Mouse (Mus musculus) heart, adult 2 months (tissue): ENCODE results near the gene Cpne9. TPM values are rescaled to one million over a fixed set of nuclear protein-coding genes. Genes with fewer than 3 reads are reported as not detected.

Source experiments
- DNase-seq, 2 experiments: peaks; one replicate each; pipeline ENCODE4 v3.0.0; 2021
- H3K27ac ChIP-seq: fragments of 200-600 bp; 2 replicates; pipeline ENCODE4 v1.8.1; 2022
- H3K27me3 ChIP-seq: fragments of 200-500 bp; 2 replicates; pipeline ENCODE4 v1.6.1; 2012; ENCODE audit warnings: mild to moderate bottlenecking, low read length, inconsistent platforms, mixed read lengths; ENCODE audit not compliant: control insufficient read depth, insufficient read depth
- H3K36me3 ChIP-seq: fragments of 200-500 bp; 2 replicates; pipeline ENCODE4 v1.6.1; 2012; ENCODE audit warnings: low read length, inconsistent platforms; ENCODE audit not compliant: control insufficient read depth, insufficient read depth
- H3K4me1 ChIP-seq: fragments of 200-500 bp; 2 replicates; pipeline ENCODE4 v1.6.1; 2011; ENCODE audit warnings: low read length; ENCODE audit not compliant: control insufficient read depth, insufficient read depth
- H3K4me3 ChIP-seq: fragments of 200-600 bp; 2 replicates; pipeline ENCODE4 v1.8.1; 2022
- H3K79me2 ChIP-seq: fragments of 200-500 bp; replicated peaks from 2 replicates; pipeline ENCODE4 v1.6.1; 2012; ENCODE audit warnings: mild to moderate bottlenecking, inconsistent platforms, low read length, moderate library complexity, mixed read lengths; ENCODE audit not compliant: control insufficient read depth, insufficient read depth
- H3K9ac ChIP-seq: fragments of 200-500 bp; 2 replicates; pipeline ENCODE4 v1.6.1; 2012; ENCODE audit warnings: low read depth, mild to moderate bottlenecking, control low read depth, inconsistent platforms, low read length, mixed read lengths
- CTCF ChIP-seq: fragments of 200-600 bp; IDR thresholded peaks from 2 replicates; pipeline ENCODE4 v1.8.1; 2022; ENCODE audit warnings: antibody characterized with exemption, mild to moderate bottlenecking, moderate library complexity
- EP300 ChIP-seq: fragments of 200-500 bp; IDR thresholded peaks from 2 replicates; pipeline ENCODE4 v1.6.1; 2011; ENCODE audit warnings: low read depth, low read length, control low read depth; ENCODE audit not compliant: insufficient read depth
- POLR2A ChIP-seq: fragments of 200-500 bp; IDR thresholded peaks from 2 replicates; pipeline ENCODE4 v1.6.1; 2011; ENCODE audit warnings: mild to moderate bottlenecking, low read depth, low read length, control low read depth; ENCODE audit not compliant: insufficient read depth
- WGBS: fragments of 180-500 bp; shearing (Covaris S2); methylation state at CpG from one replicate; pipeline ENCODE4 v1.1.7; 2018; 5-methylcytosine and 5-hydroxymethylcytosine counted together
- intact Hi-C: fragments of 180-260 bp; cut with DNase I; formaldehyde crosslinking; loops from one replicate; pipeline ENCODE4 v1.15.1; 2025
- polyA plus RNA-seq: library from polyadenylated mRNA; depleted of rRNA; stranded (reverse); fragments of >200 nt; gene quantifications from 2 replicates; pipeline ENCODE4 v1.2.3, GENCODE M21; 2012
- total RNA-seq, 2 experiments: library from RNA; stranded (reverse); gene quantifications; 2 replicates each; pipeline ENCODE4 v1.2.3; 2021

Gene Cpne9
- total and polyA plus RNA-seq, 3 experiments: 0.02 to 0.09 TPM; not detected in 1

DNA sequence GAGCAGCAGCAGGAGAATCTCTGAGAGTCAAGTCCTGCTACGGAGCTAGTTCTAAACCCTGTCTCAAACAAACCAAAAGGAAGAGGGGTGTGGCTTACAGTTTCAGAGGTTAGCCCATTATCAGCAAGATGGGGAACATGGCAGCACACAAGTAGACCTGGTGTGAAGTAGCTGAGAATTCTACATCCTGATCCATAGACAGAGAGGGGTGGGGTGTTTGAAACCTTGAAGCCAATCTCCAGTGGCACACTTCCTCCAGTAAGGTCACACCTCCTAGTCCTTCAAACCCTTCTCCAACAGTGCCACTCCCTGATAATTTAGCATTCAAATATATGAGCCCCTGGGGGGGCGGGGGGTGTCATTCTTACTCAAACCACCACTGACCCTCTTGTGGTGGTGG lies 13.9 kb downstream of the Cpne9 start:
- H3K79me2 ChIP-seq: no peaks in the 10 kb centered on the region
- WGBS: 83% methylated on average over 2 of the region's 2 CpGs
- intact Hi-C loops: no loop called here
- no peaks in the 10 kb centered on the region for H3K36me3 ChIP-seq
- H3K9ac ChIP-seq: no peak overlapping the region
- no peak for TF ChIP-seq CTCF
- TF ChIP-seq EP300: no peak
- TF ChIP-seq POLR2A: no peak
- DNase-seq: no peak
- no peaks in the 10 kb centered on the region for H3K27me3 ChIP-seq
- H3K27ac ChIP-seq: no peak overlapping the region
- no peaks in the 10 kb centered on the region for H3K4me1 ChIP-seq
- H3K4me3 ChIP-seq: no peak overlapping the region

DNA sequence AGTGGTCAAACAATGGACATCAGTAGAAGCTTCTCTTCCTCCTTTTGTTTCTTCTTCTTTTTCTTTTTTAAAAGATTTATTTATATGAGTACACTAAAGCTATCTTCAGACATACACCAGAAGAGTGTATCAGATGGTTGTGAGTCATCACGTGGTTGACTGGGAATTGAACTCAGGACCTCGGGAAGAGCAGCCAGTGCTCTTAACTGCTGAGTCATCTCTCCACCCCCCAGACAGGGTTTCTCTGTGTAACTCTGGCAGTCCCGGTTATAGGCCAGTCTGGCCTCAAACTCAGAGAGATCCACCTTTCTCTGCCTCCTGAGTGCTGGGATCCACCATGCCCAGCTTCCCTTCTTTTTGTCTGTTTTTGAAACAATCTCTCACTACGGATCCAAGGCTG lies 14.5 kb downstream of the Cpne9 start:
- H3K79me2 ChIP-seq: no peaks in the 10 kb centered on the region
- DNase-seq: no peak
- H3K27me3 ChIP-seq: no peaks in the 10 kb centered on the region
- no peaks in the 10 kb centered on the region for H3K4me1 ChIP-seq
- intact Hi-C loops: no loop called here
- WGBS: 47% methylated on average over 4 of the region's 4 CpGs
- no peak overlapping the region for H3K9ac ChIP-seq
- H3K27ac ChIP-seq: no peak overlapping the region
- no peaks in the 10 kb centered on the region for H3K36me3 ChIP-seq
- no peak overlapping the region for H3K4me3 ChIP-seq
- TF ChIP-seq POLR2A: no peak
- TF ChIP-seq CTCF: no peak
- TF ChIP-seq EP300: no peak

DNA sequence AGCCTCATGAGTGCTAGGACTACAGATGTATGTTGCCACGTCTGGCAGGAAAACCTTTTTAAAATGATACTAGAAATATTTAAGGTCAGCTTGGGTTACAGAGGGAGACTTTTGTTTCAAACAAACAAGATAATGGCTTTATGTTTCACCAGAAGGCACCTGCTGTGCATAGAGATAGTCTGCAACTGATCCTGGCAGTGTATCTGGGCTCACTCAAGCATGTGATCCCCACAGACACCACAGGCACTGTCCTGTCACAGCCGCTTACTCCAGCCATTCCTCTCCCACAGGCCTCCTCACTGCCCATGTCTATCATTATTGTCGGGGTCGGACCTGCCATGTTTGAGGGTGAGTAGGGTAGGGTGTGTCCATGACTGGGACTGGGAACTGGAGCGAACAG lies 19.2 kb downstream of the Cpne9 start:
- 76% methylated on average over 5 of the region's 5 CpGs for whole genome bisulfite sequencing
- H3K36me3 ChIP-seq: no peaks in the 10 kb centered on the region
- no peaks in the 10 kb centered on the region for H3K27me3 ChIP-seq
- H3K27ac ChIP-seq: no peak overlapping the region
- no peak overlapping the region for H3K9ac ChIP-seq
- no peak for DNase-seq
- no peak for TF ChIP-seq CTCF
- no peak for TF ChIP-seq EP300
- TF ChIP-seq POLR2A: no peak
- no peak overlapping the region for H3K4me3 ChIP-seq
- H3K79me2 ChIP-seq: no peaks in the 10 kb centered on the region
- no peaks in the 10 kb centered on the region for H3K4me1 ChIP-seq
- intact Hi-C loops: loop anchor here (2.0 kb wide), 1 partner anchor 129 kb away; no protein-coding TSS in a partner anchor

DNA sequence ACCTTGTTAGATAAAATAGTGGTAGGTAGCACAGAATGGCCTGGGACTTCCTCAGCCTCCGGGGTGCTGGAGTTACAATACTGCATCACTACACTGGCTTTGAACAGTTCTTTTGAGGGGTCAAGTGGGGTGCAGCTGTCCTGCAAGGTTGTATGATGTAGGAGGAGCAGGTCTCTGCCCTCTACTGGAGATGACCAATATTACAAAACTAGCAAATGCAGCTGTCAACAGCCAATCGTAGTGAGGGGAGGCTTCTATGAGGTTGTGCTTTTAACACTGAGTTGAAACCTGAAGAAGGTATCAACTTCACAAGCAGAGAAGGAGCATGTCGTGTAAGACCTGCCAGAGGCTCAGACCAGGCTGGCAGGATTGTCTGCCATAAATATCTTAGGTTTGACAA lies 20.2 kb downstream of the Cpne9 start:
- DNase-seq: no peak
- Histone ChIP-seq H3K27me3 (no peaks in the 10 kb centered on the region), H3K4me3 (no peak overlapping the region), H3K9ac (no peak overlapping the region), H3K36me3 (no peaks in the 10 kb centered on the region), H3K79me2 (no peaks in the 10 kb centered on the region), H3K4me1 (no peaks in the 10 kb centered on the region), H3K27ac (no peak overlapping the region)
- intact Hi-C loops: no loop called here
- 15% methylated on average over 3 of the region's 3 CpGs for WGBS
- TF ChIP-seq EP300 (no peak), CTCF (peak; percentile 83)

DNA sequence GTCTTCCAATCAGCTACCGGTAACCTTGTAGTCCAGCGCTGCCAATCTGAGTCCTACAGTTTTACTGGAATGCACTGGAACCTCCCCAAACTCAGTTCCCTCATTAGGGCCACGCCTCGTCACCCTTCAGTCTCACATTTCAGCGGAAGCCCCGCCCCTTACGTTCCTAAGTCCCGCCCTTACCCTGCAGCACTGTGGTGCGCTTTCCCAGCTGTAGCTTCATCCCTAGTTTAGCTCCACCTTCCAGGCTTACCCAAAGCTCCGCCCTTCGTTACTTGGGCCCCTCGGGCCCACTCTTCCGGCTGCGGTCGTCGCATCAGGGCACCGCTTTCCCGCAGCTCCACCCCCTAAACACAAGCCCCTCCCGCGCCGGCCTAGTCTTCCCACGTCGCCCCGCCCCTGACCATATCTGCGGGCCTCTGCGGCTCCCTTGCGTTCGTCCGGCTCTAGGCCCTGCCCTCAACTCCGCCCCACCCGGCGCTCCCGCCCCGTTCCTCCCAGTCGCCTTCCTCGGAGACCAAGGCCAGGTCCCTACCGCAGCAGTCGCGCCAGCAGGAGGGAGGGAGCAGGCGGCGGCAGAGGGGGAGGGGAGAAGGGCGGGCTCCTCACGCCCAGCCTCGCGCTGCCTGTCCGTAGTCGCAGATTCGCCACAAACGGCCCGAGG lies 24.3 kb downstream of the Cpne9 start:
- Histone ChIP-seq H3K9ac (peak overlapping the region; percentile 93), H3K27ac (peak overlapping the region; percentile 99), H3K4me3 (peak overlapping the region; percentile 87), H3K4me1 (peaks cover 7% of the 10 kb centered on the region), H3K36me3 (peaks cover 6% of the 10 kb centered on the region), H3K79me2 (peaks cover 8% of the 10 kb centered on the region), H3K27me3 (no peaks in the 10 kb centered on the region)
- intact Hi-C loops: loop anchor here (2.0 to 5.0 kb wide), 2 partner anchors 72 to 259 kb away; partner anchors contain the start of genes Arpc4 and Thumpd3
- TF ChIP-seq POLR2A (peak; percentile 66), EP300 (peak; percentile 81; the same call in 1 of the 2 replicates), CTCF (no peak)
- peak; percentile 99 to 100 for DNase-seq
- WGBS: 1% methylated on average over 47 of the region's 50 CpGs

DNA sequence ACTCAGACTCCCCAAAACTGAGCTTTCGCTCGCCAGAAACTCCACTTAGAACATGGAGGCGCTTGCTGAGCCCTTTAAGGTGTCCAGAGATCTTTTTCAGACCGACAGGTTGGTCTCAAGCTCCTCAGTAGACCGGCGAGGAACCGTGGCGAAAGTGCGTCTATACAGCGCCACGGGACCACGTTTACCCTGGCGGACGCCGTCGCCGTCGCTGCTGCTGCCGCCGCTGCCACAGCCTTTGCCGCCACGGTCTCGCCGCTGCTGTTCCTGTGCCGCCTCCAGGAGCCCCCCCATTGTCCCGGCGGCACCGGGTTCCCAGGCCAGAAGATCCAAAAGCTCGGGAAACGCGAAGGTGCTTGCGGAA lies 24.9 kb downstream of the Cpne9 start, which contains the start of gene Brpf1:
Gene Brpf1 (plus strand): TSS at position 152 of the 364 bp plus-strand sequence.
- no peak for DNase-seq
- Histone ChIP-seq H3K36me3 (peaks cover 6% of the 10 kb centered on the region), H3K4me1 (peaks cover 7% of the 10 kb centered on the region), H3K27me3 (no peaks in the 10 kb centered on the region), H3K79me2 (peaks cover 8% of the 10 kb centered on the region), H3K27ac (peak within 1 kb of the TSS; percentile 99), H3K4me3 (peak within 1 kb of the TSS; percentile 87), H3K9ac (peak within 1 kb of the TSS; percentile 93)
- TF ChIP-seq CTCF (peak; percentile 33), EP300 (no peak), POLR2A (peak; percentile 42)
- WGBS: under 1% methylated on average over 32 of the region's 32 CpGs
- intact Hi-C loops: loop anchor here (2.0 to 5.0 kb wide), 2 partner anchors 72 to 260 kb away; partner anchors contain the start of genes Arpc4 and Thumpd3
